Mouse (Mus musculus) C2C12 (cell line): Measurements from ENCODE around the gene Tsen54. TPM values are rescaled to one million over a fixed set of nuclear protein-coding genes. Genes with fewer than 3 reads are reported as not detected.

Experiments used
- H3K27me3 ChIP-seq: one replicate; pipeline ENCODE4 v1.6.1; 2011; ENCODE audit not compliant: control insufficient read depth, insufficient read depth, insufficient read length
- H3K36me3 ChIP-seq: one replicate; pipeline ENCODE4 v1.6.1; 2011; ENCODE audit not compliant: control insufficient read depth, insufficient read depth
- H3K4me3 ChIP-seq: one replicate; pipeline ENCODE4 v1.5.1; 2011; ENCODE audit warnings: mild to moderate bottlenecking, control low read depth; ENCODE audit not compliant: poor library complexity, insufficient read depth, severe bottlenecking
- H3K79me2 ChIP-seq: one replicate; pipeline ENCODE4 v1.6.1; 2011; ENCODE audit not compliant: control insufficient read depth, insufficient read depth
- H3K79me3 ChIP-seq: one replicate; pipeline ENCODE4 v1.6.1; 2011; ENCODE audit warnings: low read depth, control low read depth
- H3ac ChIP-seq: one replicate; pipeline ENCODE3; 2011; ENCODE audit warnings: low read depth; ENCODE audit not compliant: control insufficient read depth, insufficient read length
- CEBPB ChIP-seq: IDR thresholded peaks from one replicate; pipeline ENCODE4 v1.6.1; 2011; ENCODE audit warnings: low read depth, mild to moderate bottlenecking, control low read depth, moderate library complexity
- CTCF ChIP-seq: IDR thresholded peaks from one replicate; pipeline ENCODE4 v1.5.1; 2011; ENCODE audit not compliant: control insufficient read depth, insufficient read depth, insufficient read length
- FOSL1 ChIP-seq: IDR thresholded peaks from one replicate; pipeline ENCODE4 v1.8.0; 2011; ENCODE audit warnings: mild to moderate bottlenecking, low read length; ENCODE audit not compliant: poor library complexity, insufficient read depth, severe bottlenecking
- MAX ChIP-seq: IDR thresholded peaks from one replicate; pipeline ENCODE4 v1.6.1; 2011; ENCODE audit warnings: mild to moderate bottlenecking, control low read depth
- MYOD1 ChIP-seq: IDR thresholded peaks from one replicate; pipeline ENCODE4 v1.6.1; 2011; ENCODE audit warnings: low read depth; ENCODE audit not compliant: control insufficient read depth, insufficient read length
- MYOG ChIP-seq: IDR thresholded peaks from one replicate; pipeline ENCODE4 v1.6.1; 2011; ENCODE audit not compliant: control insufficient read depth, insufficient read length; ENCODE audit errors: extremely low read depth
- USF1 ChIP-seq: IDR thresholded peaks from one replicate; pipeline ENCODE4 v1.6.1; 2011; ENCODE audit warnings: low read depth, mild to moderate bottlenecking, control low read depth, moderate library complexity
- polyA plus RNA-seq: library from polyadenylated mRNA; unstranded; fragments of >200 nt; fragmentation: generic; extraction: Trizol; gene quantifications from one replicate; pipeline ENCODE4 v1.2.1, GENCODE M21; 2012; ENCODE audit warnings: missing spikeins

The Tsen54 gene
- polyA plus RNA-seq, 1 experiment: 18.5 TPM

GRCm38 (mm10) chr11:115841961-115842550, 27.5 kb downstream of the Tsen54 start:
- no peak for TF ChIP-seq MAX
- TF ChIP-seq USF1: no peak
- TF ChIP-seq CEBPB: no peak
- TF ChIP-seq MYOG: no peak
- TF ChIP-seq CTCF: no peak
- Histone ChIP-seq H3K27me3 (peaks cover 57% of the 10 kb centered on the region), H3K79me2 (no peaks in the 10 kb centered on the region), H3K36me3 (no peaks in the 10 kb centered on the region), H3ac (no peak overlapping the region), H3K4me3 (no peak overlapping the region), H3K79me3 (no peaks in the 10 kb centered on the region)

DNA sequence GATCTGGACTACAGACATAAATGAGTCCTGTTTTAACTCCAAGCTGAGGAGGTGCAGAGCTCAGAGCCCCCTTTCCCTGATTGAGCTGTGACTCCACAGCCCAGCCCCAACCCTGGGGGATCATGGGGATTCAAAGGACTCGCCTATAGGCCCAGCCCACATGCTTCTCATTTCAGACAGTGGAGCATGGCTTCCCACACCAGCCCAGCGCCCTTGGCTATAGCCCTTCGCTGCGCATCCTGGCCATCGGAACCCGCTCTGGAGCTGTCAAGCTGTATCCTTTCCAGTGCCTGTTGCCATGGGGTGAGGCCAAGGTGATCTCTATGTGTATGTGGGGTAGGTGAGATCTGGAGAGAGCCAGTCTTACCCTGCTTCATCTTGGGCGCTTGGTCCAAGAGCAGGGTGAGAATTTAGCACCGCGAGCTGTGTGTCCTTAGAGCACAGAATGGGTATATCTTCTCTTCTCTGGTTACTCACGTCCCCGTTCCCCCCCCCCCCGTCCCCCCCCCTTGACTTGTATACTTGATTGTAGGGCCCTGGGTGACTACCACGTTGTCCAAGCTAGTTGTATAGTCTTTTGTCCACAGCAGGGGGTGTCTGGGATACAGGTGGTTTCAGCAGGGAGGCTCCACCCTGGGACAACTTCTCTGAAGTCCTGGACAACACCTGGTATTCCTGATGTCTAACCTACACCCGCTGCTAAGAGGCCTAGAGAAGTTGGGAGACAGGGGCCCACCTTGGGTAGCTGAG, 28.8 kb downstream of the Tsen54 start:
- no peaks in the 10 kb centered on the region for H3K36me3 ChIP-seq
- H3K79me3 ChIP-seq: no peaks in the 10 kb centered on the region
- H3ac ChIP-seq: no peak overlapping the region
- H3K4me3 ChIP-seq: no peak overlapping the region
- H3K79me2 ChIP-seq: no peaks in the 10 kb centered on the region
- TF ChIP-seq MYOD1: no peak
- no peak for TF ChIP-seq USF1
- no peak for TF ChIP-seq CEBPB
- no peak for TF ChIP-seq FOSL1
- no peak for TF ChIP-seq CTCF
- TF ChIP-seq MAX: no peak
- TF ChIP-seq MYOG: no peak
- H3K27me3 ChIP-seq: peaks cover 53% of the 10 kb centered on the region

- Histone ChIP-seq H3K79me3 (no peaks in the 10 kb centered on the region), H3ac (no peak overlapping the region), H3K27me3 (peaks cover 55% of the 10 kb centered on the region), H3K36me3 (no peaks in the 10 kb centered on the region), H3K4me3 (no peak overlapping the region), H3K79me2 (no peaks in the 10 kb centered on the region)
- TF ChIP-seq USF1 (no peak), MAX (no peak), CTCF (no peak), FOSL1 (no peak), CEBPB (no peak), MYOG (no peak), MYOD1 (no peak)
Measured at GRCm38 (mm10) chr11:115843891-115844239, 29.3 kb downstream of the Tsen54 start.

GRCm38 (mm10) chr11:115844240-115844639, 29.7 kb downstream of the Tsen54 start:
- Histone ChIP-seq H3K79me2 (no peaks in the 10 kb centered on the region), H3K4me3 (no peak overlapping the region), H3K27me3 (peaks cover 59% of the 10 kb centered on the region), H3ac (no peak overlapping the region), H3K79me3 (no peaks in the 10 kb centered on the region), H3K36me3 (no peaks in the 10 kb centered on the region)
- TF ChIP-seq FOSL1 (no peak), USF1 (no peak), MAX (no peak), CEBPB (no peak), MYOD1 (no peak), MYOG (no peak), CTCF (no peak)

DNA sequence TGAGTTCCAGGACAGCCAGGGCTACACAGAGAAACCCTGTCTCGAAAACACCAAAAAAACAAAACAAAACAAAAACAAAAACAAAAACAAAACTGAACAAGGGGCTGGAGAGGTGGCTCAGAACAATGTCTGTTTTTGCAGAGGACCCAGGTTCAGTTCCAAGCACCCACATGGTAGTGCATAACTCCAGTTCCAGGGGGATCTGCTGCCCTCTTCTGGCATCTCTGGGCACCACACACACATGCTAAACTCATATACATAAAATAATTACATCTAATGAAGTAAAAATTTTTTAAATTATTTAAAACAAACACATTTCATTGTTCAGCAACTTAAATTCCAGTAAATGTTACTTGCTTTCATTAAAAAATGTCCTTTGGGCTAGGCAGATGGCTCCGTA, 31.3 kb downstream of the Tsen54 start:
- Histone ChIP-seq H3K79me2 (no peaks in the 10 kb centered on the region), H3K79me3 (no peaks in the 10 kb centered on the region), H3K27me3 (peaks cover 62% of the 10 kb centered on the region), H3ac (no peak overlapping the region), H3K4me3 (no peak overlapping the region), H3K36me3 (no peaks in the 10 kb centered on the region)
- no peak for TF ChIP-seq FOSL1
- TF ChIP-seq MYOG: no peak
- TF ChIP-seq CTCF: no peak
- TF ChIP-seq MAX: no peak
- TF ChIP-seq MYOD1: no peak
- no peak for TF ChIP-seq CEBPB
- TF ChIP-seq USF1: no peak
